Mouse (Mus musculus) lung, postnatal 25 days (tissue): ENCODE results near the gene Card10.

Experiments
- DNase-seq: peaks from one replicate; pipeline ENCODE4 v3.0.0; 2022; ENCODE audit warnings: low spot score

Card10 gene

GRCm38 (mm10) chr15:78801971-78802741, 686 bp downstream of the Card10 start:
- DNase-seq, result peak; percentile 38

GRCm38 (mm10) chr15:78801571-78801970, 1.3 kb downstream of the Card10 start:
- DNase-seq, result no peak

- DNase-seq, result no peak
Measured at GRCm38 (mm10) chr15:78799029-78799428, 3.8 kb downstream of the Card10 start.

GRCm38 (mm10) chr15:78797060-78797329, 5.8 kb downstream of the Card10 start:
- no peak for DNase-seq

DNA sequence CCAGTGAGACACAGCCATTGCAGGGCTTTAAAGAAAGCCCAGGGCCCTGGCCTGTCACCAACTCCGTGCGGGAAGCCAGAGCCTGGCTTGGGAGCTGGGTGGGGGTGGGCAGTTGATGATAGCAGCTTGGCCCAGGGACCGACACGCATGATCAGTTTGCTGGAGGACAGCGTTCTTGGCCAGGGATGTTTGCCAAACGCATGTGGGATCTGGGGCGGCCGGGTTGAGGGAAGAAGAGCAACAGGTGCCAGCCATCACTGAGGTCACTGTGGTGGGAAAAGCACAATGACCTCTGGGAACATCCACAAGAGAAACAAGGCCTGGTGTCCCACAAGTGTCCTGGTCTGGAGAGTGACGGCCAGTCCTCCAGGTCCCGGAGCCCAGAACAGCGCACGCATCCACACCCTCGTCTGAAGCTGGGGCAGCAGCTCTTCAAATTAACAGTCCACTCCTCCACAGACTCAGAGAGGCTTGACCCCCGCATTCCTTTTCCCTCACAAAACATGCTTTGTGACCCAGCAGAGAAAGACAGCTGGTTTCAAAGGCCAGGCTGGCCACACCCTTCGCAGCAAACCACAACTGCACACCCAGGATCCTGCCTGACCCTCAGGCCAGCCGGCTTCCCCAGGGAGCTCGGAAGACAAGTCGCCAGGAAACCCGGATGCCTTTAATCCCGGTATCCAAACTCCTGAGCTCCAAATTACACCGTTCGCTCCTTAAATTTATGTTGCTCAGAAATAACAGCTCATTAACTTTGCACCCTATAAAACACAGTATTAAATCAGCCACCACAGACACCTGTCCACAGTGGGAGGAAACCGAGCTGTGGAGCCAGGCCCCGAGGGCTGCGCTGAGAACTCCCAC, 6.4 kb downstream of the Card10 start:
- no peak for DNase-seq

DNA sequence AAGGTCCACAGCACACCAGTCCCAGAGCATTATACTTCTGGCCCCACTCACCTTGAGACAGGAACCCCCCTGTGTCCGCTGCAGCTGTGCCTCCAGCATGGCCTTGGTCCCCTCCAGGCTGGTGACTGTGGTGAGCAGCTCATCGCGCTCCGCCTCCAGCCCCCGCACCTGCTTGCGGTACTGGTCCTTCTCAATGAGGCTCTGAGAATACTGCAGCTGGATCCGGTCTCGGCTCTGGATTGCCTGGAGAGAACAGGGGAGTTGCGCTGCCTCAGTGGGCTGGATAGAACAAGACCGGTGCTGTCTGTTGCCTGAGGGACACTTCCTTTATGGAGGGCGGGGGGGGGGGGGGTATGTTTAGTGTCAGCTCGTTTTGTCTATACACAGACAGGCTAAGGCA, 11.9 kb downstream of the Card10 start:
- DNase-seq, result no peak

DNA sequence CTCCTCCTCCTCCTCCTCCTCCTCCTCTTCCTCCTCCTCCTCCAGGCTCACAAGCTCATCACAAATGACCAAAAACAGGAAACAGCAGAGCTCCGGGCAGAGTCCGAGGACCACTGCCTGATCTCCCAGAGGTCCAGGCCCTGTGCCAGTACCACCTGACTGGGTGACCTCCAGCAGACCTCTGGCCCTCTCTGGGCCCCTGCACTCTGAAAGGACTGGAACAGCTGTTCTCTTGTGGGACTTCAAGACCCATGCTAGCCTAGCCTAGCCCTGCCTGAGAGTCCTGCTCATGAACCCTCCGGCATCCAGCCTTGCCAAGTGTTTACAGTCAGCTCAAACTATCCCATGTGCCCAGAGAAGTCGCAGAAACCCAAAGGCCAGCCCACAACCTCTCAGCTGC, 12.4 kb downstream of the Card10 start:
- DNase-seq, result peak; percentile 56

DNA sequence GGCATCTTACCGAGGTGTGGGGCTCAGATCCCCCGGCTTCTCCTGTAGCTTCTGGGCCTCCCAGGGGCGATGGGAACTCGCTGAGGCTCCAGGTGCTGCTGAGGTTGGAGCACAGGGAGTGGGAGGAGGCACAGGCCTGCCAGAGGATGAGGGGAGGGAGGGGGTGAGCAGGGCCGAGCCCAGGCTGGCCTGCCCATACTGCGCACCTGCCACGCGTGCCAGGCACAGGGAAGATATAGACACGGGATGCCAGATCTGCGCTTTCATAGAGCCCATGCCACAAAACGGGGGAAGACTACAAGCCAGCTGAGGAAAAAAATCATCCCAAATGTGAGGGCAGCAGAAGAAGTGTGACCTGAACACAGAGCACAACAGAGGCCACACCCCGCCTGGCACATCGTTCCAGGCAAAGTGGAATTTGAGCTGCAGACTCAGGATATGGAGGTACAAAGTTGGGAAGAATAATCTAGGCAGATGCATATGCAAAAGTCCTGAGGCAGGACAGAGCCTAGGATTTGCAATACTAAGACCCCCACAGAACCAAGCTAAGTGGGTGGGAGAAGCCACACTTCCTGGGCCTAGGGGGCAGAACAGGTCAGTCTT, 13.0 kb downstream of the Card10 start:
- DNase-seq, result no peak

- DNase-seq, result peak; percentile 39
Measured at GRCm38 (mm10) chr15:78788042-78788441, 14.8 kb downstream of the Card10 start.

GRCm38 (mm10) chr15:78787287-78787856, 15.5 kb downstream of the Card10 start:
- no peak for DNase-seq

DNA sequence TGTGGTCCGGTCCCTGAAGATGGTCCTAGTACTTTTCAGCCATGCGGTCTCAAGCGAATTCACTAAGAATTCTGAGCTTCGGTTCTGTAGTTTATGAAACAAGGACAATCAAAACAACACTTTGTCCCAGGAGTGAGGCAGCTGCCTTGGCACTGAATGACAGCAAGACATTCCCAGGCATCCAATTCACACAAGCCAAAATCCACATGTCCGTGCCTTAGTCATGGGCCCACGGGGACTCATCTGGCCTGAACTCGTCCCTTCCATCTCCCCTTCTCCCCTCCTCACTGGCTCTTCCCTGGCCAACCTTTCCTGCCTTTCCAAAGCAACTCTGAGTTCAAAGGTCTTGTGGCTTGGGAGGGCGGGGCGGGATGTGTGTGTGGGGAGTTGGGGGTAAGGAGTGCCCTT, 16.4 kb downstream of the Card10 start:
- DNase-seq, result peak; percentile 50

GRCm38 (mm10) chr15:78785961-78786360, 16.9 kb downstream of the Card10 start:
- DNase-seq, result peak; percentile 88

- DNase-seq, result no peak
Measured at GRCm38 (mm10) chr15:78785258-78785657, 17.6 kb downstream of the Card10 start.

DNA sequence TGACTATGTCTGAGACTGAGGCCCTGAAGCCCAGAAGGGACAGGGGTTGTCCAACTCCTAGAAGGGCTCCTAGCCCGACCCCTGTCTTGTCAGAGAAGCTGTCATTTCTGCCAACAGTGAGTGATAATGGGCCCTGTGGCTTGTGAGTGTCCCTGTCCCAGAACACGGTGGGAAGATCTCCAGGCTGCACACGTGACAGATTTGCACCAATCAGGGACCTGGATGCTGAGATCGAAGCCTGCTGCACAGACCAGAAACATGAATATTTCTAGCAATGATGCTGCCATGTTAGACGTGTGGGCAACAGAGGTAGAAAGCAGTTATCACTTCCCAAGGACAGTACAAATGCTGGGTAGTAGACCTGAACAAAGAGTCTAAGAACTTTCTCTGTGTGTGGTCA, 18.3 kb downstream of the Card10 start:
- no peak for DNase-seq

DNA sequence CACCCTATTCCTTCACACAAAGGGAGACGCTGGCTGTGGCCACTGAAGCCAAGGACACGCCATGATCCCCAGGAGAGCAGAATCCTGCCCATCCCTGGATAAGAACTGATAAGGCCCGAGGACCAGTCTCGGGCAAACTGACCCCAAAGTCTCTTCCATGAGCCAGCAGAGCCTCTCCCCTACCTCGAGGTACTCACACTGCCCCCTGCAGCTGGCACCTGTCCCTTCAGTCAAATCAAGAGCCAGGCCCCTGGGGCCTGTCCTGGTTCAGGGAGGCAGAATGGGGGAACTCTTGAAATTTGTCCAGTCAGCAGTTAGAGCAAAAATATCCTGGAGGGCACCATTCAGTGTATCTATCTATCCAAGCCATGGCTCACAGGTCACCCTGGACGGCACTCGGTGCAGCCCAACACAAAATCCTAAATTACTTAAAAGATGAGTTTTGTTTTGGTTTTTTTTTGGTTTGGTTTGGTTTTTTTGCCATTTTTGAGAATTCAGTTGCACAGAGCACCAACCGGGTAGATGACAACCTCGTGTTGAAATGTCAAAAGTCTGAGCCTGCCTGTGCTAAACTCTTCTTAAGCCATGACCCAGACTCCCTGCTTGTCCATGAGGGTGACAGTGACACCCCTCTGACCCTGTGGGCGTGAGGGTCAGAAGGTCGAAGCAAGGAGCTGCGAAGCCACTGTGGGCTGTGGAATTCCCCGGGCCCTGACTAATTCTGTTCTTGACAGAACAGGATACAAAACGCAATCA, 20.3 kb downstream of the Card10 start:
- DNase-seq, result no peak

- no peak for DNase-seq
Measured at GRCm38 (mm10) chr15:78780908-78781307, 21.9 kb downstream of the Card10 start.

DNA sequence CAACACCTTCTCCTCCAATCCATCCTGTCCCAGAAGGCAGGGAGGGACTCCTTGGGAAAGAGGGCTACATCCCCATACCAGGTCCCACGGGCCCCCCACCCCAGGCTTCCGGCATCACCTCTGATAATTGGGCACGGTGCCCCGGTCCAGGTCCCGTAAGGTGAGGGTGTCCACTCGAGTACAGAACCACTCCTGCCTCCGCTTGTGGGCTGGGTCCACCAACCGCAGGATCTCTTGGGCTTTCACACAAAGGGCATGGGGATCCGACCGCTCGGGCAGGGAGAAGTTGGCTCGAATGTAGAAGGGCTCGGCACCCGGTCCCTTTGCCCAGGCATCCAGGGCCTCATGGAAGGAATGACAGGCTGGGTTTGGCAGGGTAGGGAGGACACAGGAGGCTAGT, 22.5 kb downstream of the Card10 start:
- DNase-seq, result no peak

- DNase-seq, result no peak
Measured at GRCm38 (mm10) chr15:78779690-78780089, 23.2 kb downstream of the Card10 start.

GRCm38 (mm10) chr15:78779253-78779652, 23.6 kb downstream of the Card10 start:
- no peak for DNase-seq

DNA sequence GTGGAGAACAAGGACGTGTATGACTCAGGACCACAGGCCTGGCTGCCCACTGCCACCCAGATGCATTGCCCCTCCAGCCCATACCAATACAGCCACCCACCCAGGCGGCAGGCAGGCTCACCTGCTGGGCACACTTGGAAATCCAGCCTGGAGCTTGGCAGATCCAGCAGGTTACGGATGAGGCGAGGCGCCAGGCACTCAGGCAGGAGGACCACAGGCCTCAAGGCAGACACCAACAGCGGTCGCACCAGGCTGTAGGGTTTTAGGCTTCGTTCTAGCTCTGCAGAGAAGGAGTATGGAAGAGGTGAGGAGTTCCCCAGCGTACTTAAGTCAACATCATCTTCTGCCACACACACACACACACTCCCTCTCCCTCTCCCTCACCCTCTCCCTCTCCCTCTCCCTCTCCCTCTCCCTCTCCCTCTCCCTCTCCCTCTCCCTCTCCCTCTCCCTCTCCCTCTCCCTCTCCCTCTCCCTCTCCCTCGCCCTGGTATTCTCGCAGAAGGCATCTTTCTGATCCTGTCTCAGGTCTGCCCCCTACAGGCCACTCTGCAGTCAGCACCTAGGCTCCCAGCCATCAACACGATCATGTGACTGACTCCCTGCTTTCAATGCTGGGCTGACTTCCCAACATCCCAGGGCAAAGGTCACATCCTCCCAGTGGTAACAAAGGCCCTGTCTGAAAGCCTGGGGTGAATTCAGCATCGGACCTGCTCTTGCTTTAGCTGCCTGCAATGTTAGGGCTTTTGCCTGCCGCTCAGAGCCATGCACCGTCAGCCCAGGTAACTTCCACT, 24.6 kb downstream of the Card10 start:
- peak; percentile 93 for DNase-seq

DNA sequence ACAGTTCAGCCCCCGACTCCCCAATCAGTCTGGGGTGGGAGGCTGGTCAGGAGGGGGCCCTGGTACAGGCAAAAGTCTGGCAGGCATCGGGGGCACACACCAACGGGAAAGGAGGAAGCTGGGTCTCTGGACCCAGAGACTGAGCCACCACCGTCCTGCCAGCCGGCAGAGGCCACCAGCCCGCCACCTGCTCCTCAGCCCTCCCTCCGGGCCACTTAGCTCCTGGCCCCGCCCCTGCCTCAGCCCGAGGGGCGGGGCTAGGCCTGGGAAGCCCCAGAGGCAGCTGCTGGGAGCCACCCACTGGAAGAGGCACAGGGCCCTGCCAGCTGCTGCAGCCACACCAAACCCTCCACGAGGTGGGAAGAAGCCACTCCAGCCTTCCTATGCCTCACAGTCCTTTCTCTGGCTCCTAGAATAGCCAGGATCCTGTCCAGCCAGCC, 29.5 kb downstream of the Card10 start, which contains the start of gene Mfng:
TSS of gene Mfng (minus strand) at position 186 of the 440 bp plus-strand sequence.
- DNase-seq, result peak; percentile 88
